Mouse (Mus musculus): Measurements from ENCODE around the gene Gpm6b. TPM values are rescaled to one million over a fixed set of nuclear protein-coding genes. Genes with fewer than 3 reads are reported as not detected.

The Gpm6b gene
- polyA plus RNA-seq, 1 experiment from 2014 or later = 31.9 TPM

DNA sequence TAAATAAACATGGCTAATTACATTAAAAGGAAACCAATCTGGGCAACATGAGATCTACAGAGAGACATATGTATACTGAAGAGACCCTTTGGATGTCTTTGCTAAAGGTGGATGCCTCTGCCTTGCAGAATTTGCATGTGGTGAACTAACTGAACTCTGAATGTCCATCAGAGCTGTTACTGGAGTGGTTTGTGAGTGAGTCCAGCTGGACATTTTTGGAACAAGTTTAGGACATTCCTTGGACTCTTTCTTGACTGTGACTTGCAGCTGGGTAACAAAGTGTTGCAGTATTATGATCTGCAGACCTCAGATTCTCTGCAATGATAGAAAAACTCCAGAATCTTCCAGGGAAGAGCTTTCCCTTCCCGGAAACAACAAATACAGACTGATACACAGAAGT lies 41.1 kb downstream of the Gpm6b start:
- DNase-seq (ENCODE audit: low spot score) (no peak), ATAC-seq (ENCODE audit: low read depth) (no peak)
- no peaks in the 10 kb centered on the region for H3K9me3 ChIP-seq (ENCODE audit: control insufficient read depth, low read length)
- WGBS = 92% methylated on average over 1 of the region's 1 CpGs
- H3K36me3 ChIP-seq (ENCODE audit: control insufficient read depth, insufficient read depth, low read length) = no peaks in the 10 kb centered on the region
- no peak overlapping the region for H3K27ac ChIP-seq (replicated peaks; ENCODE audit: low read depth, low read length)
- H3K4me1 ChIP-seq (ENCODE audit: control insufficient read depth, insufficient read depth, low read length) = no peaks in the 10 kb centered on the region
- H3K9ac ChIP-seq (ENCODE audit: low read depth, low read length) = no peak overlapping the region
- H3K4me2 ChIP-seq (ENCODE audit: low read depth, low read length) = no peak overlapping the region
- H3K4me3 ChIP-seq (ENCODE audit: low read depth, low read length) = no peak overlapping the region
- peaks cover 17% of the 10 kb centered on the region for H3K27me3 ChIP-seq (replicated peaks; ENCODE audit: control insufficient read depth, insufficient read depth, low read length)

DNA sequence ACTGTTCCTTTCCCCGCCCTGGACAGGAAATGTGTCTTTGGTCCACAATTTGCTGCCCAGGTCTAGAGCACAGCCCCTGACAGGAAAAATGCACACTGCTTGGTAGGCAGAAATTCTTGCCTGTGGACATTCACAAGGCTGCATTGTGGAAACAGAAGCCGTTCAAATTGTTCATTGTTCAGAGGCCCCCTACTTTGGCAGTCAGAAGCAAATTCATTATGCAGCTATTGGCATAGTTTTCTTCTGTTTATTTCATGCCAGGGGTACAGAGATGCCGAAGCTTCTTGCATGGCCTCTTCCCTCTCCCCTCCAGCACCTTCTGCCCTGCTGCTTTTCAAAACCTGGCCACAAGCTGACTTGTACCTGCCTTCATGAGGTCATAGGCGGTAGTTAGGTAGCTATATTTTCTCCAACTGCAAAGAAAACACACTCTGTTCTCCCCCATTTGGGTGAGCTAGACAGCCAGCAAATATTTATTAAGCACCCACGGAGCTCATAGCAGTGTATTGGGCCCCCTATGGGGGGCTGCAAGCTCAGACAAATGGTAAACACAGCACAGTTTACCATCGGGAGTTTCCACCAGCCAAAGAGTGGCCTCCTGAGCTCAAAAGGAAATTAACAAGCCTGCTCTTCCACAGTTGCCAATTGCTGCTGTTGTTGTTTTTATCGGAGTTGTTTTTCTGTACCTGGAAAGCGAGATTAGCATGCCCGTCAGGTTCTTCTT lies 48.2 kb downstream of the Gpm6b start:
- Histone ChIP-seq H3K4me3 (ENCODE audit: low read depth, low read length) (no peak overlapping the region), H3K4me1 (ENCODE audit: control insufficient read depth, insufficient read depth, low read length) (no peaks in the 10 kb centered on the region), H3K9me3 (ENCODE audit: control insufficient read depth, low read length) (no peaks in the 10 kb centered on the region), H3K4me2 (ENCODE audit: low read depth, low read length) (no peak overlapping the region), H3K36me3 (ENCODE audit: control insufficient read depth, insufficient read depth, low read length) (no peaks in the 10 kb centered on the region), H3K9ac (ENCODE audit: low read depth, low read length) (no peak overlapping the region), H3K27ac (replicated peaks; ENCODE audit: low read depth, low read length) (peak overlapping the region; percentile 33), H3K27me3 (replicated peaks; ENCODE audit: control insufficient read depth, insufficient read depth, low read length) (peaks cover 23% of the 10 kb centered on the region; the same call in 1 of the 2 replicates)
- 47% methylated on average over 9 of the region's 9 CpGs for WGBS
- DNase-seq (ENCODE audit: low spot score) = peak; percentile 20
- ATAC-seq (ENCODE audit: low read depth) = 0 out of 2 replicates have a peak, but pooled peaks have one; percentile 41

DNA sequence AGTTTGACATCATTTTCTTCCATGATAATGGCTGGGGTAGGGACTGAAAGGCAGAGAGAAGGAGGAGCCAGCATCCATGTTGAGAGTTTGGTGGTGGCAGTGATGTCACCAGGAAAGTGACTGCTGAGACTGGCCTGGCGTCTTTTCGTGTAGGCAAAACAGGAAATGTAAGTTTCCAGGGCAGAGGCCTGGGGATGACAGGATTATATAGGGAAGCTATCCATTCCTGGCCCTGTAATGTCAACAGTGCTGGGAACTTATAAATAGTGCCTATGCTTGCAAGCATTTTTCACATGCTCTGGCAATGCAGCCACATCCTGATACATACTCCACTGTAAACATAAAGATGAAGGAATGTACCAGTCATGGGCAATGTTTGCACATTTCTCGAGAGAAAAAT lies 52.6 kb downstream of the Gpm6b start:
- Histone ChIP-seq H3K9me3 (ENCODE audit: control insufficient read depth, low read length) (no peaks in the 10 kb centered on the region), H3K27ac (replicated peaks; ENCODE audit: low read depth, low read length) (no peak overlapping the region), H3K36me3 (ENCODE audit: control insufficient read depth, insufficient read depth, low read length) (no peaks in the 10 kb centered on the region), H3K4me2 (ENCODE audit: low read depth, low read length) (no peak overlapping the region), H3K27me3 (replicated peaks; ENCODE audit: control insufficient read depth, insufficient read depth, low read length) (peaks cover 12% of the 10 kb centered on the region; the same call in 1 of the 2 replicates), H3K4me3 (ENCODE audit: low read depth, low read length) (no peak overlapping the region), H3K9ac (ENCODE audit: low read depth, low read length) (no peak overlapping the region), H3K4me1 (ENCODE audit: control insufficient read depth, insufficient read depth, low read length) (no peaks in the 10 kb centered on the region)
- ATAC-seq (ENCODE audit: low read depth) (no peak), DNase-seq (ENCODE audit: low spot score) (no peak)
- 55% methylated on average over 3 of the region's 3 CpGs for WGBS

DNA sequence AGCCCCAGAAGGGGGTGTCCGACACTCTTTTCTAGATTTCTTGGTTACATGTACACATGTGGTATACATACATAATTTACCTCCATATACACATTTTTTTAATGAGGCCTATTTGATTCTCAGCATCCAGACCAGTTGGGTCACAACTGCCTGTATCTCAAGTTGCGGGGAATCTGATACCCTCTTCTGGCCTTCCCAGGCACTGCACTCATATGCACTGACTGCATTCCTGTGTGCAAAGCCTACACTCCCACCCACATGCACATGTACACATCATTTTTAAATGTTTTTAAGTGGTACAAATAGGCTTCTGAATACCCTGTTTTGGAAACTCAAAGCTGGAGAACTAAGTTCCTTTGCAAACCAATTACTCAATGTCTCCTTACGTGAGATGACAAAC lies 54.8 kb downstream of the Gpm6b start:
- 84% methylated on average over 3 of the region's 3 CpGs for WGBS
- no peak for ATAC-seq (ENCODE audit: low read depth)
- H3K9ac ChIP-seq (ENCODE audit: low read depth, low read length) = no peak overlapping the region
- no peak overlapping the region for H3K4me3 ChIP-seq (ENCODE audit: low read depth, low read length)
- H3K36me3 ChIP-seq (ENCODE audit: control insufficient read depth, insufficient read depth, low read length) = no peaks in the 10 kb centered on the region
- H3K27me3 ChIP-seq (replicated peaks; ENCODE audit: control insufficient read depth, insufficient read depth, low read length) = peaks cover 4% of the 10 kb centered on the region; the same call in 1 of the 2 replicates
- no peaks in the 10 kb centered on the region for H3K9me3 ChIP-seq (ENCODE audit: control insufficient read depth, low read length)
- H3K4me2 ChIP-seq (ENCODE audit: low read depth, low read length) = no peak overlapping the region
- H3K27ac ChIP-seq (replicated peaks; ENCODE audit: low read depth, low read length) = no peak overlapping the region
- no peaks in the 10 kb centered on the region for H3K4me1 ChIP-seq (ENCODE audit: control insufficient read depth, insufficient read depth, low read length)
- no peak for DNase-seq (ENCODE audit: low spot score)

DNA sequence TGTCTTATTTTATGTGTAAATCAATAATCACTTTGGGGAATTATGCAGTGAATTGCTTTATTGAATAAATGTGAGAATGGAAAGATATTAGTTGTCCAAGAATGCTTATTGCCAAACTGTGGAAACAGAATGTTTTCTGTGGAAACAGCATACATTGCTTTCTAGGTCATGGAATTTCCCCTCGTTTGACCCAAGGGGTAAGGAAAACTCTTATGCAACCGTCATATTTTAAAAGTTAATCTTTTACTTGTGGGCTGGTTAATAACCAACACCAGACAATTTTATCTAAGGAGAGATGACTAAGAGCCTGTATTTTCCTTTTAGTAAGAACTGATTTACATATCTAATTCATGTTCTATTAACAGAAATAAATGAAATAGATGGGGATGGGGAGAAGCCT lies 64.1 kb downstream of the Gpm6b start:
- peaks cover 3% of the 10 kb centered on the region; the same call in 1 of the 2 replicates for H3K27me3 ChIP-seq (replicated peaks; ENCODE audit: control insufficient read depth, insufficient read depth, low read length)
- DNase-seq (ENCODE audit: low spot score) = no peak
- 44% methylated on average over 2 of the region's 2 CpGs for WGBS
- H3K27ac ChIP-seq (replicated peaks; ENCODE audit: low read depth, low read length) = no peak overlapping the region
- ATAC-seq (ENCODE audit: low read depth) = no peak
- H3K9me3 ChIP-seq (ENCODE audit: control insufficient read depth, low read length) = no peaks in the 10 kb centered on the region
- no peak overlapping the region for H3K4me3 ChIP-seq (ENCODE audit: low read depth, low read length)
- H3K4me2 ChIP-seq (ENCODE audit: low read depth, low read length) = no peak overlapping the region
- H3K36me3 ChIP-seq (ENCODE audit: control insufficient read depth, insufficient read depth, low read length) = no peaks in the 10 kb centered on the region
- H3K4me1 ChIP-seq (ENCODE audit: control insufficient read depth, insufficient read depth, low read length) = no peaks in the 10 kb centered on the region
- H3K9ac ChIP-seq (ENCODE audit: low read depth, low read length) = no peak overlapping the region

DNA sequence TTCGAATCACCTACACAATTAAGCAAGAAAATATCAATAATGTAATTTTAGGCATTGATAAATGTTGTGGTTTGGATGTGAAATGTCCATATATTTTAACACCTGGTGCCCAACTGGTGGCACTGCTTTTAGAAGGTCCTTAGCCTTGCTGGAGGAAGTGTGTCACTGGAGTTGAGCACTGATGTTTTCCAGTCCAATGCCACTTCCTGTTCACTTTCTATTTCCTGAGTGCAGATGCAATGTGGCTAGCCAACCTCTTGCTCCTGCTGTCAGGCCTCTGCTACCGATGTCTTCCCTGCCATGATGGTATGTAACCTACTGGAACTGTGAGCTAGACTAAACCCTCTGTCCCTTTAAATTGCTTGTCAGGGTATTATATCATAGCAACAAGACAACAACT lies 65.6 kb downstream of the Gpm6b start:
- WGBS = 82% methylated on average over 2 of the region's 2 CpGs
- Histone ChIP-seq H3K36me3 (ENCODE audit: control insufficient read depth, insufficient read depth, low read length) (no peaks in the 10 kb centered on the region), H3K4me3 (ENCODE audit: low read depth, low read length) (no peak overlapping the region), H3K9ac (ENCODE audit: low read depth, low read length) (no peak overlapping the region), H3K4me1 (ENCODE audit: control insufficient read depth, insufficient read depth, low read length) (no peaks in the 10 kb centered on the region), H3K27ac (replicated peaks; ENCODE audit: low read depth, low read length) (no peak overlapping the region), H3K4me2 (ENCODE audit: low read depth, low read length) (no peak overlapping the region), H3K9me3 (ENCODE audit: control insufficient read depth, low read length) (no peaks in the 10 kb centered on the region), H3K27me3 (replicated peaks; ENCODE audit: control insufficient read depth, insufficient read depth, low read length) (peaks cover 3% of the 10 kb centered on the region; the same call in 1 of the 2 replicates)
- ATAC-seq (ENCODE audit: low read depth) (no peak), DNase-seq (ENCODE audit: low spot score) (no peak)

DNA sequence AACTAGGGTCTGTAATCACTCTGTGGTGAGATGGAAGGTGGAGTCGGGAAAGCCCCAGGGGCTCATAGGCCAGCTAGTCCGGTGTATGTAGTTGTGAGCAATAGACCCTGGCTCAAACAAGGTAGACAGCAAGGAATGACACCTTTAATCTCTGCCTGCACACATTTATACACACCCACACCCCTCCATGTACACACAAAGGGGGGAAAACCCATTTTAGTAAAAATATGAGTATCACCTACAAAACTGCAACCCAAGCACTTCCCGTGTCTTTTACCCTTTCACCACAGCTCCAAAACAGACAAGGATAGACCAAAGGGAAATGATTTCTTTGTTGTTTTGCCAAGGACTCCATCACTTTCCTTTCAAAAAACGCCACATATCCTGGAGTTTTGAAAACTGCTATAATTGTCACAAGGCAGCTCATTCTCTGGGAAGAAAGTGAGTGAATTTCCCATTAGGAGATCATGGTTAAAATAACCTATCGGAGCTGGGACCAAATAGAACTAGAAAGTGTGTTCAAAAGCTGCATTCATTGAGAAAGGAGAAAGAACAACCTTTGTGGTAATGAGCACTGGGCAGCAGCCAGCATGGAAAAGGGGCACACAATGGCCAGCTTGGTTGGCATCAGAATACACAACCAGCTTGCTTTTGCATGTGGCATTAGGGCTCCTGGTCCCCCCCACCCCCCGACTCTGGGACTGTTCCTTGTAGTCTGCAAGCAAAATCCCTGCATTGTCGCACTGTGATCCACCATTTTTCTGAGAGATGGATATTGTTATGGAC lies 68.9 kb downstream of the Gpm6b start:
- H3K9ac ChIP-seq (ENCODE audit: low read depth, low read length) = no peak overlapping the region
- no peaks in the 10 kb centered on the region; the same call in 1 of the 2 replicates for H3K27me3 ChIP-seq (replicated peaks; ENCODE audit: control insufficient read depth, insufficient read depth, low read length)
- DNase-seq (ENCODE audit: low spot score) (no peak), ATAC-seq (ENCODE audit: low read depth) (no peak)
- no peaks in the 10 kb centered on the region for H3K9me3 ChIP-seq (ENCODE audit: control insufficient read depth, low read length)
- WGBS = 79% methylated on average over 7 of the region's 7 CpGs
- H3K4me1 ChIP-seq (ENCODE audit: control insufficient read depth, insufficient read depth, low read length) = no peaks in the 10 kb centered on the region
- no peaks in the 10 kb centered on the region for H3K36me3 ChIP-seq (ENCODE audit: control insufficient read depth, insufficient read depth, low read length)
- H3K4me2 ChIP-seq (ENCODE audit: low read depth, low read length) = no peak overlapping the region
- no peak overlapping the region for H3K4me3 ChIP-seq (ENCODE audit: low read depth, low read length)
- H3K27ac ChIP-seq (replicated peaks; ENCODE audit: low read depth, low read length) = no peak overlapping the region

DNA sequence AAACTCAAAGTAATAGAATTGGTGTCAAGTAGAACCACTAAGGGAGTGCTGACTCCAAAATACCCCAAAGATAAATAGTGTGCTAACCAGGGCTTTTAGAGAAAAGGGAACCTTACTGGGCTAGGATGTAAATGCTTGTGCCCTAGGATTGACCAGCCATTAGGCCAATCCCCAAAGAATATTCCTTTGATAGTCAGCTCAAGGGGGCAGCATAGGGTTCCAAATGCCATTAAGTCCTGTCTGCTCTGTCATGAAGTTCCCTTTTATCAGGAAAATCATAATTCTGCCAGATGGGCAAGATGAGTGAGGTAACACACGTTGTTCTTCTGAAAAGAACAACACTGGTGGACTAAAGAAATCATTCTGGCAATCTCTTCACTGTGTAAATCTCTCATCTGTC lies 70.1 kb downstream of the Gpm6b start:
- ATAC-seq (ENCODE audit: low read depth) (no peak), DNase-seq (ENCODE audit: low spot score) (no peak)
- 30% methylated on average over 1 of the region's 1 CpGs for WGBS
- H3K4me2 ChIP-seq (ENCODE audit: low read depth, low read length) = no peak overlapping the region
- H3K27ac ChIP-seq (replicated peaks; ENCODE audit: low read depth, low read length) = no peak overlapping the region
- no peaks in the 10 kb centered on the region for H3K36me3 ChIP-seq (ENCODE audit: control insufficient read depth, insufficient read depth, low read length)
- H3K9ac ChIP-seq (ENCODE audit: low read depth, low read length) = no peak overlapping the region
- no peaks in the 10 kb centered on the region for H3K4me1 ChIP-seq (ENCODE audit: control insufficient read depth, insufficient read depth, low read length)
- no peak overlapping the region for H3K4me3 ChIP-seq (ENCODE audit: low read depth, low read length)
- no peaks in the 10 kb centered on the region for H3K9me3 ChIP-seq (ENCODE audit: control insufficient read depth, low read length)
- H3K27me3 ChIP-seq (replicated peaks; ENCODE audit: control insufficient read depth, insufficient read depth, low read length) = no peaks in the 10 kb centered on the region; the same call in 1 of the 2 replicates

Data from embryonic facial prominence, embryonic 14.5 days (tissue).